Mouse (Mus musculus): Measurements from ENCODE around the gene Ift74.

DNA sequence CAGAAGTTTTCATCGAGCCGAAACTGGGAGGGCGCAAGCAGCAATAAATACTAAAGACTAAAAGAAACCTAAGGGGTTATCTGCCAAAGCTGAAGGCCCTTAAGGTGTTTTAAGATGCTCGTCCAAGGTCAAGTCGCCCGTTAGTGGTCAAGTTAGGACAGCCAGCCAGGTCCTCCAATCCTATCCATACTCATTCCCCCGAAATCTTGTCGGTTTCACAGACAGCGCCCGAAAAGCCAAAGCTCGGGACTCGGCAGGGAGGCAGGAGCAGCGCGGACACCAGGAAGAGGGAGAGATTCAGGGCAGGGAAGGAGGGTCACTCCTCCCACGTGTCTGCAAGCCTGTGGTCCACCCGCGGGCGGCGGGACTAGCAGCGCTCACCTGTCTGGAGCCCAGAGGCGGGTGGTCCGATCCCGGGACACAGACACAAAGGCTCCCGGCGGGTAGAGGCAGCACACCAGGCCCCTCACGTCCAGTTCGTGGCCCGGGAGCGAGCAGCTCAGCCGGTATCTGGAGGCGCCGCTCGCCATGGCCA is 11.7 kb upstream of the Ift74 start:
- TF ChIP-seq POLR2A (IDR thresholded peaks at IDR 0.05; ENCODE audit: borderline replicate concordance, insufficient read depth, low read length) (no peak), CTCF (IDR thresholded peaks at IDR 0.05; ENCODE audit: borderline replicate concordance, insufficient read depth, low read depth, low read length) (no peak)

Data from cerebellum, adult 2 months (tissue).